Mouse (Mus musculus): ENCODE measurements around the gene Tenm4. TPM values are rescaled to one million over a fixed set of nuclear protein-coding genes. Genes with fewer than 3 reads are reported as not detected.

The Tenm4 gene
- polyA plus RNA-seq, 1 experiment from 2014 or later, result 51.6 TPM

DNA sequence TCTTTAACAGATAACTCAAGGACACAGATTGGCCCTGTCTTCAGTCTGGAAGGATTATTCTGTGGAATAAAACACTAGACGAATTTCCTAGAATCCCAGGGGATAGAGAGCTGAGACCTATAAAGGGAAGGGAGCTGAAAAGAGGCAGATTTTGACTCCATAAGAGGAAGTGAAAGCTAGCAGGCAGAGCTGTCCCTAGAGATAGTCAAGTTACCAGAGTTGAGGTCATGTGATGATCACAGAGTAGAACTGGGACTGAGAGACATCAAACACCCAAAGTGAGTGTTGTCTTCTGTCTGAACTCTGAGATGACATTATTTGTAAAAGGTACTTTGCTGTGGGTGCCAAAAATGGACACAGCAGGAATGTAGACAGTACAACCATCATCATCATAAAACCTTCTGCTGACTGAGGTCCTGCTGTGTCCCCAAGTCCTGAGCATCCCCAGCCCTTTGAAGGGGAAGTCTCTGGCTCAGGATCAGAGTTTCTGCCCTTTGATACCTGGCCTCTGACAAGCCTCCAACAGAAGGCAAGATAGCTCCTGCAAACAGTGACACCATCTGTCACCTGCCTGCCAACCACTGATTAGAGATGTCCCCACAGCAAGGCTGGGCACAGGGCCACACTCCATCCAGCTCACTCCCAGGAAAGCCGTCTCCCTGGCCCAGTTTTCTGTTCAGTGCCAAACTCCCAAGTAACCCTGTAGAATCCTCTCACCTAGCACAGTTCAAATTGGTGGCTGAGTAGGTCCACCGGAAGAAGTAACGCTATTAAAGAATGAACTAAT lies 368.4 kb downstream of the Tenm4 start:
- Histone ChIP-seq H3K4me2 (replicated peaks) (no peak overlapping the region), H3K27ac (replicated peaks) (no peak overlapping the region), H3K9me3 (replicated peaks) (no peaks in the 10 kb centered on the region), H3K4me3 (replicated peaks) (no peak overlapping the region), H3K36me3 (no peaks in the 10 kb centered on the region), H3K9ac (no peak overlapping the region), H3K4me1 (peaks cover 33% of the 10 kb centered on the region), H3K27me3 (no peaks in the 10 kb centered on the region)
- 81% methylated on average over 4 of the region's 4 CpGs for WGBS
- no peak for ATAC-seq (ENCODE audit: insufficient number of reproducible peaks, low FRiP score, low TSS enrichment, low read depth)

DNA sequence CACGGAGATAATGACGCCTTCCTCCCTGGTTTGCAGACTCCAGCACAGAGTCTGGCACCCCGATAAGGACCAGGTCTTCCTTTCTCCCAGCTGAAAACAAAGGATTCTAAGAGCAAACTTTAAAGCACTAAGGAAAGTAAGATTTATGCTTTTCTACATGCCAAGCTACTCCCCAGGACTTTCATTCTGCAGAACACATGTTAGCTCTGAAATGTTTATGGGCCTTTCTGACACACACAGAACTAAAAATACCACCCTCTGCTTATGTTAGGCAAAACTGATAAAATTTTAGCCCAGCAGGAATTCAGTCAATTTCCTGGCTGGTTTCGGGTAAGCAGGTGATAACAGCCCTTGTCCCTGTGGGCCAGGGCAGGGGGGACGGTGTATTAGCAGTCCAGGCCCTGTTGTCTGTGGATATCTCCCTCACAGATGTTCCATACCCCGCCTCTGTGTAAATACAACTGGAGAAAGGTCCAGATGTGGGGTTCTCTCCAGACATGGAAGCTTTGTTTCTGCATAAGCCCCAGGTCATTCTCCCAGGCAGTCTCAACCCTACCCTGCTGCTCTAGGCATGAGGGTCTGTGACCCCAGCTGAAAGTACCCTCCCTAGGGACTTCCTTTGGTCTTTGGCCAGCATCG lies 369.5 kb downstream of the Tenm4 start:
- no peak overlapping the region for H3K4me2 ChIP-seq (replicated peaks)
- 57% methylated on average over 7 of the region's 7 CpGs for WGBS
- H3K4me1 ChIP-seq, result peaks cover 25% of the 10 kb centered on the region
- no peaks in the 10 kb centered on the region for H3K36me3 ChIP-seq
- H3K9ac ChIP-seq, result no peak overlapping the region
- H3K27ac ChIP-seq (replicated peaks), result peak overlapping the region; percentile 25; the same call in 1 of the 2 replicates
- H3K27me3 ChIP-seq, result no peaks in the 10 kb centered on the region
- no peak for ATAC-seq (ENCODE audit: insufficient number of reproducible peaks, low FRiP score, low TSS enrichment, low read depth)
- no peaks in the 10 kb centered on the region for H3K9me3 ChIP-seq (replicated peaks)
- no peak overlapping the region for H3K4me3 ChIP-seq (replicated peaks)

DNA sequence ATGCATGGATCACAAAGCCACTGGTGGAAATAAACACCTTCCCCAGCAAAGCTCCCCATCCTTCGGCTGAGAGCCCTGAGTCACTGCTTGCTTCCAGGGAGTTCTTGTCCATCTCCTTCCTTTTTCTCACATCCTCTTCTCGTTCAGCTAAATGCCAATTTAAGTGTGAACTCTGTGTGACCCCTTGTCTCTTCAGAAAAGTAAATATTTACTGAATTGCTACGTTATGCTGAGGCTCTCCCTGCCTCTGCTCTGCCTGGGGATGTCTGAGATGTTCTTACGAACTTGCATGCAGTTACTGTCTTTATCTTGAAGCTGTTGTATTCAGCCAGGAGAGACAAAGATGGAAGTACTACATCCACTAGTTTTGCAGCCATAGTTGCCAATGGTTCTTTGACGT lies 374.9 kb downstream of the Tenm4 start:
- no peak for ATAC-seq (ENCODE audit: insufficient number of reproducible peaks, low FRiP score, low TSS enrichment, low read depth)
- H3K4me3 ChIP-seq (replicated peaks), result no peak overlapping the region
- WGBS, result 47% methylated on average over 5 of the region's 5 CpGs

DNA sequence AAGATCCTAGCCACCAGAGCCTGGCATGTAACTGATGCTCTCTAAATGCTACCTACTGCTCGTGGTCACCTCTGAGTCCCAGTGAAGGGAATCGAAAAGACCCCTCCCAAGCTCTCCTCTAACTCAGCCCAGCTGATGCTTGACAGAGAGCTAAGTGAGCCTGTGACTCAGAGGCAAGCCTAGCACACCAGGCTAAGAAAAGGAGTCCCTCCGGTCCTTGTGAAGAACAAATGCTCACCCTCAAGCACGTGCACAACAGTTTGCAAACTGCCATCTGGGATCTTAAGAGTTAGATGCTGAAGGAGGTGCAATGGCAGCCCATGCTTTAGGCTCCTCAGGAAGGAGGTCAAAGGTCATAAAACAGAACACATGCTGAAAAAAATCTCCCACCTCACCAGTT lies 380.8 kb downstream of the Tenm4 start:
- peaks cover 34% of the 10 kb centered on the region for H3K4me1 ChIP-seq
- 31% methylated on average over 4 of the region's 4 CpGs for WGBS

More for the DNA sequence above, 374.9 kb downstream of the Tenm4 start:
- H3K36me3 ChIP-seq, result no peaks in the 10 kb centered on the region
- H3K9ac ChIP-seq, result no peak overlapping the region
- no peak overlapping the region for H3K27ac ChIP-seq (replicated peaks)
- no peak overlapping the region for H3K4me2 ChIP-seq (replicated peaks)
- no peaks in the 10 kb centered on the region for H3K27me3 ChIP-seq
- peaks cover 6% of the 10 kb centered on the region; the same call in 1 of the 2 replicates for H3K4me1 ChIP-seq
- no peaks in the 10 kb centered on the region for H3K9me3 ChIP-seq (replicated peaks)

DNA sequence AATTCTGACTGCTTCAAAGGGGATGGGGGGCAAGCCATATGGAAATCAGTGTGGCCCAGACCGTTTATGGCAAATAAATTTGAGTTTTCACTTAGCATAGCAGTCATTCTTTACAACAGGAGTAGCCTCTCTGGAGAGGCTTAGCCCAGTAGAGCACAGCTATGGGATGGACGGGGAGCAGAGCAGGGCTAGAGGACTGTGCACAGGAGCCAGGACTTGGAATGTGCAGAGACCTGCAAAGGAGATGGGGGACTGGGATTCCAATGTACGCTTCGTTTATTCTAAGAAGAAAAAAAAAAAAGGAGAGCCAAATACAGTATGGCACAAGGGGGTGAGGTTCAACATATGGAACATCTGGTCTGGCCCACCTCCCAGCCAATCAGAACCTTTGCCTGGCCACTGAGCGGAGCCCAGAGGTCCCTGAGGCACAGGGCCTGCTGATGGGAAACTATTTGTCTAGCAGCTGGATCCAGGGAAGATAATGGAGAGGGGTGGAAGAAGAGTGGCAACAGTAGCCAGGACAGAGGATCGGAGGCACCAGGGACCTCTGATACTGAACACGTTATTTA lies 381.3 kb downstream of the Tenm4 start:
- Histone ChIP-seq H3K9ac (no peak overlapping the region), H3K27me3 (no peaks in the 10 kb centered on the region), H3K4me2 (replicated peaks) (no peak overlapping the region), H3K4me3 (replicated peaks) (no peak overlapping the region), H3K36me3 (no peaks in the 10 kb centered on the region), H3K4me1 (peaks cover 34% of the 10 kb centered on the region), H3K9me3 (replicated peaks) (no peaks in the 10 kb centered on the region), H3K27ac (replicated peaks) (peak overlapping the region; percentile 7; the same call in 1 of the 2 replicates)
- ATAC-seq (ENCODE audit: insufficient number of reproducible peaks, low FRiP score, low TSS enrichment, low read depth), result no peak
- WGBS, result 27% methylated on average over 7 of the region's 7 CpGs

More for the DNA sequence above, 380.8 kb downstream of the Tenm4 start:
- H3K4me3 ChIP-seq (replicated peaks), result no peak overlapping the region
- H3K9me3 ChIP-seq (replicated peaks), result no peaks in the 10 kb centered on the region
- H3K27ac ChIP-seq (replicated peaks), result 0 out of 2 replicates have a peak overlapping the region, but pooled peaks have one; percentile 22
- no peak overlapping the region for H3K9ac ChIP-seq
- no peak overlapping the region for H3K4me2 ChIP-seq (replicated peaks)
- no peak for ATAC-seq (ENCODE audit: insufficient number of reproducible peaks, low FRiP score, low TSS enrichment, low read depth)
- H3K27me3 ChIP-seq, result no peaks in the 10 kb centered on the region
- no peaks in the 10 kb centered on the region for H3K36me3 ChIP-seq

DNA sequence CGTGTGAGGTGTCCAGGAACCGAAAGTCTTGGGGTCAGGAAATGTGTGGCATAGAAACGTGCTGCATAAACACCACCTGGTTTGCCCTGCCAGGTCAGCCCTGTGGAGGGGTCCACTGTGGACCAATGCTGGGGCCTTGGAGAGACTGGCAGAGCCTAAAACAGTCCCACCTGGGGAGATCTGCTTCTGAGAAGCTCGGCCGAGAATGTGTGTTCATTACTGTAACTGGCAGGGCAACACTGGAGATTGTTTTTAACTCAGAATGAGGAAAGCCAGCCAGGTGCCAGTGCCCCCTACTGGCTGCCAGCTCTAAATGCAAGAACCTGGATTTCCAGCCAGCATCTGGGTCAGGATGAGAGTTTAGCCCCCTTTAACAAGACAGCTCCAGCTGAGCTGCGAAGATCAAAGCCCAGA lies 383.2 kb downstream of the Tenm4 start:
- peaks cover 34% of the 10 kb centered on the region for H3K4me1 ChIP-seq
- H3K36me3 ChIP-seq, result no peaks in the 10 kb centered on the region
- H3K9me3 ChIP-seq (replicated peaks), result no peaks in the 10 kb centered on the region
- 49% methylated on average over 6 of the region's 6 CpGs for WGBS
- no peak overlapping the region for H3K4me3 ChIP-seq (replicated peaks)
- no peak overlapping the region for H3K9ac ChIP-seq
- H3K27me3 ChIP-seq, result no peaks in the 10 kb centered on the region
- H3K27ac ChIP-seq (replicated peaks), result no peak overlapping the region
- ATAC-seq (ENCODE audit: insufficient number of reproducible peaks, low FRiP score, low TSS enrichment, low read depth), result no peak
- H3K4me2 ChIP-seq (replicated peaks), result no peak overlapping the region

DNA sequence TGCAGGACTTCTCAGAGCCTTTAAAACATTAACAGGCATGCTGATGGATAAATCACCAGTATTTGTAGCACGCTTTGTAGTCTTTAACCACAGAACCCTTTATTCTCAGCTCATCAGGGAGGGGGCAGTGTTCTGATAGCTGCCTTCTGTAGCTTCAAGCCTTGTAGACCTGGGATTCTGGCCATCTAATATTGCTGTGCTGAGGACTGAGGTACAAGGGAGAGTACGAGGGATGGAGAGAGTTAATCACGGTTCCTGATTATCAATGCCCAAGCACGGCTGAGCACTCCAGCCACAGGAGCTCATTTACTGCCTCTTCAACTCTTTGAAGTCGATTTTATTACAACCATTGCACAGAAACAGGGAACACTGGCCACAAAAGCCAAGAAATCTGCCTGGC lies 384.2 kb downstream of the Tenm4 start:
- 37% methylated on average over 5 of the region's 5 CpGs for WGBS
- Histone ChIP-seq H3K36me3 (no peaks in the 10 kb centered on the region), H3K9ac (no peak overlapping the region), H3K4me3 (replicated peaks) (no peak overlapping the region), H3K4me1 (peaks cover 34% of the 10 kb centered on the region), H3K27ac (replicated peaks) (no peak overlapping the region), H3K27me3 (no peaks in the 10 kb centered on the region), H3K9me3 (replicated peaks) (no peaks in the 10 kb centered on the region), H3K4me2 (replicated peaks) (no peak overlapping the region)
- no peak for ATAC-seq (ENCODE audit: insufficient number of reproducible peaks, low FRiP score, low TSS enrichment, low read depth)

DNA sequence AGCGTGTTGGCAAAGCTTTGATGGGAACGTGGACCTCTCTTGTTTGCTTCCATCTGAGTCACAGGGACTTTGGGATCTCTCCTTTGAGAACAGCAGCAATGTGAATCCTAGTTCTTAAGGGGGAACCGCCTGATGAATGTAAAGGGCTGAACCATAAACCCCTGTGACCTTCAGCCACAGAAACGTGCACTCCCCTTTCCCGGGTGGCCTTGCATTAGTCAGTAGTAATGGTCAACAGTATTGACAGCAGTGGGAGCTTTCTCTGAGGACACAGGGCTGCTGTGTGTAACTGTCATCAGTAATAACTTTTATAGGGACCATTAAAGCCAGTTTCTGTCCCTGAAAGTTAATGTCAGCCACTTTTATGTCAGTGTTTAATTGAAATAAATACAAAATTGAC lies 385.7 kb downstream of the Tenm4 start:
- Histone ChIP-seq H3K4me1 (peaks cover 29% of the 10 kb centered on the region), H3K9ac (no peak overlapping the region), H3K9me3 (replicated peaks) (no peaks in the 10 kb centered on the region), H3K27ac (replicated peaks) (no peak overlapping the region), H3K36me3 (no peaks in the 10 kb centered on the region), H3K27me3 (no peaks in the 10 kb centered on the region), H3K4me2 (replicated peaks) (no peak overlapping the region), H3K4me3 (replicated peaks) (no peak overlapping the region)
- no peak for ATAC-seq (ENCODE audit: insufficient number of reproducible peaks, low FRiP score, low TSS enrichment, low read depth)
- 77% methylated on average over 5 of the region's 5 CpGs for WGBS

DNA sequence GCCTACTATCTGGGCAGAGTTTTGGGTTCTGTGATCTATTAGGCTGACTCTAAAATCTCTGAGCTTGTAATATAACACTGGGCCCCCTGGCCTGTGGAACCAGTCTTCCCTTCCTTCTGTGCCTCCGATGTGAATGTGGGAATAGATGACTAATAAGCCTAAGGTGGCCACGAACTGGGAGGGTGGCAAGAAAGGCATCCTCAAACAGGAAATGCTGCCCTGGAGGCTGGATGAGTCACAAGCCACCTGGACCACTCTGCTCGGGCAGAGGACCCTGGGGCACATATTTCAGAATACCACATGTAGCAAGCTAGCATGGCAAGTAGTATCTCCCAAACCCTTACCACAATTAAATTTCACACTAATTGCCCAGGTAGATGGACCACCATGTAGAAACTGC lies 391.8 kb downstream of the Tenm4 start:
- no peak for ATAC-seq (ENCODE audit: insufficient number of reproducible peaks, low FRiP score, low TSS enrichment, low read depth)
- WGBS, result 17% methylated on average over 3 of the region's 3 CpGs
- Histone ChIP-seq H3K36me3 (no peaks in the 10 kb centered on the region), H3K27me3 (no peaks in the 10 kb centered on the region), H3K9me3 (replicated peaks) (no peaks in the 10 kb centered on the region), H3K9ac (no peak overlapping the region), H3K4me2 (replicated peaks) (no peak overlapping the region), H3K4me3 (replicated peaks) (no peak overlapping the region), H3K4me1 (peaks cover 27% of the 10 kb centered on the region), H3K27ac (replicated peaks) (no peak overlapping the region)

DNA sequence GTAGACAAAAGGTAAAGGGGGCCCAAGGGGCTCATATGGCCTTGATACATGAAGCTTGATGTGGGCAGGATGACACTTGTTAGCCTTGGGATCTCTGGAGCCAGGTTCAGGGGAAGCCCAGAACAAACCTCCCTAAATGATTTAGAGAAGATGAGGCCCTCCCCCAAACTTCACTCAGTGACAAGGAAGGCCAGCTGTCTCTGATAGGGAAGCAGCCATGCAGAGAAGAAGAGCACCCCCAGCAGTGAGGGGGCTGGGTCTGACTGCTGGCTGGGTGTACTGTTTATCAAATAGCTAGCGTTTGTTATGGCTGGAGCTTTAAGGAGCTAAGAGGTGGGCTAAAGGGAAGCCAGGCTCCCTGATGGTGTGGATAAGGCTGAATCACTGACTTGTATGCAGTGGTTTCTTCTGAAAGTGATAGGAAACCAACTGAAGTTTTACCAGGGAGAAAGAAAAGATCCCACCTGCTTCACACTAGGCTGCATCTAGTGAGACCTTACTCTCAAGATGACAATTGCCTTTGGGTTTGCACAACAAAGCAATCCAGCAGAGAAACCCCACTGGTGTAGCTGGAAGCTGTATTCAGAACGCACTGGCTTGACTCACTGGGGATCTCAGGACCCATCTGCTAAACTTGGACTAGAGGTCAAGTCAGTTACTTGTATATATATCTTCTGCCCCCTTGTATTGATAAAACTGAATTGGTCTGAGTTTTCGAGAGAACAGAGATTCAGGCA lies 392.5 kb downstream of the Tenm4 start:
- H3K9ac ChIP-seq, result no peak overlapping the region
- H3K4me3 ChIP-seq (replicated peaks), result no peak overlapping the region
- H3K36me3 ChIP-seq, result no peaks in the 10 kb centered on the region
- no peak overlapping the region for H3K27ac ChIP-seq (replicated peaks)
- no peaks in the 10 kb centered on the region for H3K9me3 ChIP-seq (replicated peaks)
- H3K4me1 ChIP-seq, result peaks cover 30% of the 10 kb centered on the region
- H3K27me3 ChIP-seq, result no peaks in the 10 kb centered on the region
- 56% methylated on average over 3 of the region's 3 CpGs for WGBS
- H3K4me2 ChIP-seq (replicated peaks), result no peak overlapping the region
- no peak for ATAC-seq (ENCODE audit: insufficient number of reproducible peaks, low FRiP score, low TSS enrichment, low read depth)

DNA sequence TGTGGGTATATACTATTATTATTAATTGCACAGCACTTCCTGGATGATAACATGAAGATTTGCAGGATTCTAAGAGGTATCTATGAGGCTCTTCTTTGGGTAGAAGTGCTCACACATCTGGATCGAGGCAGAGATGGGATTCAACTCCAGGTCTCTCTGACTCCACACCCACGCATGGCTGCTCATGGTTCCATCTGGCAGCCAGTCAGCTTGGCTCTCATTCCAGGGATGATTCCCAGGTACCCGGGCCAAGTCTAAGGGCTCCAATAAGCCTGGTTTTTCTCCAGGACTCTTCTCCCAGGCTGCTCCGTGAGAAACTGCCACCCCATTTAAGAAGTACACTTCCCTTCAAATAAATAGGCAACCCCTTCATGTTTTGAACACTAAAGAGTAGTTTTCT lies 394.8 kb downstream of the Tenm4 start:
- H3K9me3 ChIP-seq (replicated peaks), result no peaks in the 10 kb centered on the region
- no peak overlapping the region for H3K4me3 ChIP-seq (replicated peaks)
- 40% methylated on average over 4 of the region's 4 CpGs for WGBS
- peak; percentile 52 for ATAC-seq (ENCODE audit: insufficient number of reproducible peaks, low FRiP score, low TSS enrichment, low read depth)
- no peaks in the 10 kb centered on the region for H3K27me3 ChIP-seq
- H3K27ac ChIP-seq (replicated peaks), result peak overlapping the region; percentile 56
- no peak overlapping the region for H3K9ac ChIP-seq
- peaks cover 30% of the 10 kb centered on the region for H3K4me1 ChIP-seq
- no peak overlapping the region for H3K4me2 ChIP-seq (replicated peaks)
- no peaks in the 10 kb centered on the region for H3K36me3 ChIP-seq

Data from embryonic facial prominence, embryonic 15.5 days (tissue).